Mouse (Mus musculus): ENCODE data around the gene Vmn1r42.
"Not testable (repeated sequence)": the region's sequence is repeated elsewhere in the genome, so short reads cannot be mapped to it uniquely, and the experiment has no call there.

Vmn1r42 gene

GRCm38 (mm10) chr6:89876313-89876712 lies at the start of gene Vmn1r42, which contains the start of gene Vmn1r43:
TSS of gene Vmn1r42 (minus strand) at chr6:89876413.
TSS of gene Vmn1r43 (minus strand) at chr6:89876413.
- in situ Hi-C loops (cut with MboI; ENCODE audit: unreplicated experiment in 2 of 2) = not testable (repeated sequence)

GRCm38 (mm10) chr6:89883812-89884211 lies 7.6 kb upstream of the Vmn1r42 start:
- in situ Hi-C loops (cut with MboI; ENCODE audit: unreplicated experiment in 2 of 2) = no loop called here

GRCm38 (mm10) chr6:89883360-89883759 lies 7.1 kb upstream of the Vmn1r42 start, which contains the start of gene Vmn1r44:
TSS of gene Vmn1r44 (plus strand) at chr6:89883660.
- in situ Hi-C loops (cut with MboI; ENCODE audit: unreplicated experiment in 2 of 2) = no loop called here

- in situ Hi-C loops (cut with MboI; ENCODE audit: unreplicated experiment in 2 of 2) = no loop called here
These were observed 4.7 kb upstream of the Vmn1r42 start for GRCm38 (mm10) chr6:89880867-89881266.

- in situ Hi-C loops (cut with MboI; ENCODE audit: unreplicated experiment in 2 of 2) = no loop called here
These were observed 750 bp upstream of the Vmn1r42 start for GRCm38 (mm10) chr6:89876963-89877362.

GRCm38 (mm10) chr6:89867976-89868375 lies 8.2 kb downstream of the Vmn1r42 start:
- in situ Hi-C loops (cut with MboI; ENCODE audit: unreplicated experiment in 2 of 2) = no loop called here

- in situ Hi-C loops (cut with MboI; ENCODE audit: unreplicated experiment in 2 of 2) = no loop called here
These were observed 8.9 kb downstream of the Vmn1r42 start for GRCm38 (mm10) chr6:89867276-89867675.

- in situ Hi-C loops (cut with MboI; ENCODE audit: unreplicated experiment in 2 of 2) = no loop called here
These were observed 12.4 kb downstream of the Vmn1r42 start for GRCm38 (mm10) chr6:89863792-89864191.

- in situ Hi-C loops (cut with MboI; ENCODE audit: unreplicated experiment in 2 of 2) = no loop called here
These were observed 16.4 kb downstream of the Vmn1r42 start for GRCm38 (mm10) chr6:89859839-89860238.

- in situ Hi-C loops (cut with MboI; ENCODE audit: unreplicated experiment in 2 of 2) = no loop called here
These were observed 18.7 kb downstream of the Vmn1r42 start for GRCm38 (mm10) chr6:89857552-89857951.

Measured in v-Abl transformed pro-B cells (cell line).